Mouse (Mus musculus) urinary bladder, postnatal 25 days (tissue): ENCODE data around the gene Rgs7.

Experiments used
- DNase-seq: peaks from one replicate; pipeline ENCODE4 v3.0.0; 2022; ENCODE audit warnings: low spot score

The Rgs7 gene

DNA sequence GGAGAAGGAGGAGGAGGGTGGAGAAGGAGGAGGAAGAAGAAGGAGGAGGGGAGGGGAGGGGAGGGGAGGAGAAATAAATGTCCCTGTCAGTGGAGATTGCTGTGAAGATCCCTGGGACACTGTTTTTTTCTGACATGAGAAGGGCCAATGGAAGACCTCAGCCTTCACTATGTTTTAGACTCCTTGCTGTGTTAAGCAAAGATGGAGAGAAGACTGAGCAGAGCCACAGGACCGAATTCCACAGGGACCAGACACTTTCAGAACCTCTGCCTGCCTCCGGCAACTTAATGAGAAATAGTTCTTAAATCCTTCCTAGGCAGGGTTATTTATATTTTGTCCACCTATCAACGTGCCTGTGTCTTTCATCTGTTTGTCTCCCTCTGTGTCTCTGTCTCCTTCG, 464.0 kb downstream of the Rgs7 start:
- no peak for DNase-seq

DNA sequence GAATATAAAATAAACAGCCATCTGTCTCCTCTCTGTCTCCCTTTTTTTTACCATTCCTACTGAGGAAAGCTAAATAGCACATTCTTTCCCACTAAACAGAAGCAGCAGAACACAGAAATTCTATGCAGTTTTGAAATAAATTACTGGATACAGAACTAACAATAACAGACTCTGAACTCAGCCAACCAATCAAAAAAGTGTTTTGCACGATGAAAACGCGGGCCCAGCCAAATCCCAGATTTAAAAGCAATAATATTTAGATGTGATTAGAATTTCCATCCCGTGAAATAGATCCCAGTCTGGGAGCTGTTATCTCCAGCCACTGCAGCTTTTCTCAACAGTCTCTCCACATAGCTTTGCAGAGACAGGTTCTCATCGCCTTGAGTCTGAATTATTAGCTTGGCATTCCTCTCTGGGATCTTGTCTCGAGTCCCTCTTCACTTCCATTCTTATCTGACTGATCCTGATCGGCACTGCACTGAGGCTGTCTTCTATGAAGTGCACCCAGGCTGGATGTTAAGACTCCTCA, 466.5 kb downstream of the Rgs7 start:
- no peak for DNase-seq

DNA sequence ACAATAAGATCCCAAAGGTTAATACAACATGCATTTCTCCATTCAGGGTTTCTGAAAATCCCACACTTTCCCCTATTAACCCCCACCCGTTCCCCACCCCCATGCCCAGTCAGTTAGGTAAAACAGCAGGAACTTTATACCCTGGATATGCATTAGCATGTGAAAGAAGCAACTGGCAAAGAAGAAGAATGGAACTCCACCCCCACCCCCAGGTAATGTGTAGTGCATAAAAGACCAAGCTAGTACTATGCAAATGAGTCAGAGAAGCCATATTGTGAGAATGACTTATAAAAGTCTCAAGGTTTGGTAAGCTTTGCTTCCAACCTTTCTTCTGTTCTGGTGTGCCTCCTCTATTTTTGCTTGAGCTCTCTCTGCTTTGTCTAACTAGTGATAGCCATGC, 468.2 kb downstream of the Rgs7 start:
- no peak for DNase-seq
